Mouse (Mus musculus) cortical plate, adult 2 months (tissue): ENCODE data around the gene Mus81. TPM values are rescaled to one million over a fixed set of nuclear protein-coding genes. Genes with fewer than 3 reads are reported as not detected.

Experiments used
- H3K27ac ChIP-seq: fragments of 200-500 bp; 2 replicates; pipeline ENCODE4 v1.5.1; 2012; ENCODE audit warnings: low read length, control low read depth, inconsistent platforms; ENCODE audit not compliant: insufficient read depth
- H3K4me1 ChIP-seq: fragments of 200-500 bp; 2 replicates; pipeline ENCODE4 v1.6.1; 2011; ENCODE audit warnings: low read length; ENCODE audit not compliant: control insufficient read depth, insufficient read depth
- H3K4me3 ChIP-seq: fragments of 200-500 bp; 2 replicates; pipeline ENCODE4 v1.5.1; 2011; ENCODE audit warnings: mild to moderate bottlenecking, low read length, control low read depth; ENCODE audit not compliant: insufficient read depth
- CTCF ChIP-seq: fragments of 200-500 bp; IDR thresholded peaks from 2 replicates; pipeline ENCODE4 v1.5.1; 2011; ENCODE audit warnings: mild to moderate bottlenecking, control low read depth, low read length; ENCODE audit not compliant: insufficient read depth; ENCODE audit errors: extremely low read depth
- POLR2A ChIP-seq: fragments of 200-500 bp; IDR thresholded peaks from 2 replicates; pipeline ENCODE4 v1.6.1; 2011; ENCODE audit warnings: mild to moderate bottlenecking, low read length, control low read depth; ENCODE audit not compliant: insufficient read depth; ENCODE audit errors: extremely low read depth
- polyA plus RNA-seq: library from polyadenylated mRNA; depleted of rRNA; stranded (reverse); fragments of >200 nt; gene quantifications from 2 replicates; pipeline ENCODE4 v1.2.3, GENCODE M21; 2012

Gene Mus81
- polyA plus RNA-seq, 1 experiment, result 39.5 TPM

- Histone ChIP-seq H3K27ac (no peak overlapping the region), H3K4me3 (no peak overlapping the region), H3K4me1 (no peaks in the 10 kb centered on the region)
- TF ChIP-seq POLR2A, result no peak
- no peak for TF ChIP-seq CTCF
Observed at GRCm38 (mm10) chr19:5471846-5472245, 16.4 kb downstream of the Mus81 start.

- no peak within 1 kb of the TSS for H3K27ac ChIP-seq
- TF ChIP-seq POLR2A (no peak), CTCF (no peak)
- H3K4me1 ChIP-seq, result no peaks in the 10 kb centered on the region
- H3K4me3 ChIP-seq, result no peak within 1 kb of the TSS
Observed at GRCm38 (mm10) chr19:5468374-5468773, 19.8 kb downstream of the Mus81 start, which contains the start of gene Ctsw. Ctsw (minus strand) TSS chr19:5468507.

GRCm38 (mm10) chr19:5466916-5467500 lies 21.2 kb downstream of the Mus81 start:
- Histone ChIP-seq H3K27ac (no peak overlapping the region), H3K4me1 (no peaks in the 10 kb centered on the region), H3K4me3 (no peak overlapping the region)
- TF ChIP-seq CTCF, result no peak

- no peak overlapping the region for H3K27ac ChIP-seq
Observed at GRCm38 (mm10) chr19:5465037-5465436, 23.2 kb downstream of the Mus81 start.

GRCm38 (mm10) chr19:5463791-5464562 lies 24.2 kb downstream of the Mus81 start:
- H3K4me3 ChIP-seq, result peak overlapping the region; percentile 12
- TF ChIP-seq POLR2A (no peak), CTCF (peak; percentile 75)
- H3K4me1 ChIP-seq, result no peaks in the 10 kb centered on the region
- no peak overlapping the region for H3K27ac ChIP-seq

More at GRCm38 (mm10) chr19:5465037-5465436, 23.2 kb downstream of the Mus81 start:
- Histone ChIP-seq H3K4me1 (no peaks in the 10 kb centered on the region), H3K4me3 (no peak overlapping the region)
- no peak for TF ChIP-seq CTCF
- no peak for TF ChIP-seq POLR2A

- TF ChIP-seq POLR2A (no peak), CTCF (no peak)
- Histone ChIP-seq H3K27ac (no peak overlapping the region), H3K4me3 (no peak overlapping the region), H3K4me1 (peaks cover 2% of the 10 kb centered on the region; the same call in 1 of the 2 replicates)
Observed at GRCm38 (mm10) chr19:5463212-5463611, 25.0 kb downstream of the Mus81 start.

GRCm38 (mm10) chr19:5461411-5461810 lies 26.8 kb downstream of the Mus81 start:
- Histone ChIP-seq H3K27ac (no peak overlapping the region), H3K4me1 (peaks cover 6% of the 10 kb centered on the region), H3K4me3 (peak overlapping the region; percentile 80; the same call in 1 of the 2 replicates)
- TF ChIP-seq POLR2A (no peak), CTCF (no peak)

- Histone ChIP-seq H3K27ac (peak within 1 kb of the TSS; percentile 77), H3K4me3 (peak within 1 kb of the TSS; percentile 80), H3K4me1 (peaks cover 6% of the 10 kb centered on the region)
- TF ChIP-seq POLR2A (peak; percentile 84), CTCF (no peak)
Observed at GRCm38 (mm10) chr19:5460465-5460911, 27.7 kb downstream of the Mus81 start, which contains the start of gene Fibp. Fibp (plus strand) TSS chr19:5460615.

DNA sequence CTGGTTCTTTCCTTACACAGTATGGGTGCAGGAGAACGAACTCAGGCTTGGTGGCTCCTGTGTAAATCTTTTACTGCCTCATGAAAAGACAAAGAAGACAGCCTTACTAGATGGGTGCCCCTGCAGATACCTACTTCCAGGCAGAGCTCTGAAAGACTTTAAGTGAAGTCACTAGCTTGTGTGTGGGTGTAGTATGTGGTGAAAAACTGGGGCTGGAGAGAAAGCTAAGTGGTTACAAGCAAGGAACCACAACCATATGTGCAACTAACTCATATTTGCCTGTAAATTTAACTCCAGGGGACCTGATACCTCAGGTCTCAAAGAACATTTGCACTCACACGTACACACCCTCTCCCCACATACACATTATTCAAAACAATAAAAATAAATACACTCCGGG lies 28.3 kb downstream of the Mus81 start:
- Histone ChIP-seq H3K4me3 (peak overlapping the region; percentile 80; the same call in 1 of the 2 replicates), H3K27ac (peak overlapping the region; percentile 77), H3K4me1 (peaks cover 6% of the 10 kb centered on the region)
- TF ChIP-seq CTCF, result no peak
- no peak for TF ChIP-seq POLR2A
